Comparison of ENCODE assay signal across 20 mouse cellular contexts in genomic region chr11:84107137-84107536, GRCm38 (mm10). TPM values are rescaled to one million over a fixed set of nuclear protein-coding genes. Genes with fewer than 3 reads are reported as not detected.
"Had no signal": no experiment of that assay in that cellular context is flagged by ENCODE, and none has a peak within 500 bp of the region (broad histone marks: within the 10 kb centered on the region; RNA-seq: fewer than 3 reads in every experiment).

No protein-coding gene starts in this region.

- H3K4me2 ChIP-seq: lung, embryonic 15.5 days; midbrain, embryonic 12.5 days; neural tube, embryonic 13.5 days; neural tube, embryonic 15.5 days had no signal

- DNase-seq: liver, postnatal 0 days; lung, adult 2 months; lung, postnatal 4 days; midbrain, embryonic 14.5 days; retina, postnatal 1 day; right cerebral cortex, adult 18-20 months; right cerebral cortex, postnatal 25 days; right cerebral cortex, postnatal 4 days; spleen, adult 18-20 months; thymus, adult 2 months; thymus, postnatal 25 days; thymus, postnatal 4 days had no signal

- H3K27ac ChIP-seq: lung, embryonic 15.5 days; midbrain, embryonic 10.5 days; midbrain, embryonic 12.5 days; neural tube, embryonic 13.5 days; neural tube, embryonic 15.5 days had no signal

- H3K9me3 ChIP-seq: lung, embryonic 15.5 days; midbrain, embryonic 10.5 days; midbrain, embryonic 12.5 days; neural tube, embryonic 13.5 days; neural tube, embryonic 15.5 days had no signal

- H3K4me1 ChIP-seq: lung, embryonic 15.5 days; midbrain, embryonic 10.5 days; midbrain, embryonic 12.5 days; neural tube, embryonic 13.5 days; neural tube, embryonic 15.5 days had no signal

- H3K4me3 ChIP-seq: lung, embryonic 15.5 days; midbrain, embryonic 10.5 days; midbrain, embryonic 12.5 days; myocyte; neural tube, embryonic 13.5 days; neural tube, embryonic 15.5 days had no signal

- H3K9ac ChIP-seq: liver, postnatal 0 days; lung, embryonic 15.5 days; midbrain, embryonic 12.5 days; neural tube, embryonic 13.5 days; neural tube, embryonic 15.5 days had no signal

- H3K27me3 ChIP-seq: lung, embryonic 15.5 days; midbrain, embryonic 12.5 days; neural tube, embryonic 13.5 days; neural tube, embryonic 15.5 days had no signal

RNA-seq across cellular contexts. Expression of gene Dusp14, which starts 38.1 kb away (rescaled TPM):
- total RNA-seq: megakaryocyte, adult 5-6 weeks; megakaryocyte-erythroid progenitor cell, adult 5-6 weeks had no signal
